Mouse (Mus musculus): ENCODE results near the gene Coa7.

DNA sequence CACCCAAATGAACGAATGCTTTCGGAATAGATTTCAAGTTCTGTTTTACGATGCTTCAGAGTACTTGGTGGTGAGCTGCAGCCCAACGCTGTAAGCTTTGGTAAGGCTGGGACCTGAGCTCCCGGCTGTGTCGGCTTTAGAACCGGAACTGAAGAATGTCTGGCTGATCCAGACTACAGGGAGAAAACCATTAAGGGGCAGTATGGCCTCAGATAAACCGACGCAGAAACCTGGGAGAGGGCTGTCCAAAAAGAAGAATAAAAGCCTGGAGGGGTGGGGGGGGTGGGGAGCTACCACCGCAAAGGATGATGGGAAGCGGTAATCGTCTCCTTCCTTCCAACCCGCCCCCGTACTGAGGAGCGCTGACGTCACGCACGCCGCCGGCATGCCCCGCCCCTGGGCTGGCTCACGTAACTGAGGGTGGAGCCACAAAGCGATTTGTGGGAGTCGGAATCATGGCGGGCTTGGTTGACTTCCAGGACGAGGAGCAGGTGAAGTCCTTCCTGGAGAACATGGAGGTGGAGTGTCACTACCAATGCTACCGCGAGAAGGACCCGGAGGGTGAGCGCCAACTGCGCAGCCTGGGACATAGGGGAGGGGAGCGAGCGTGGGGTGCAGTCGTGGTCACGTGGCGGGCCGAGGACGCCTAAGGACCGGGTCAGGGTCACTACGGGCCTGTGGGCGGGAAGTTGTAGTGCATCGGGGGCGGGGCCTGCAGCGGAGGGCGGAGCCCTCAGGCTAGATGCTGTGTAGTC lies at the start of gene Coa7:
- no peak for TF ChIP-seq CTCF (IDR thresholded peaks at IDR 0.05; ENCODE audit: extremely low read depth, insufficient read depth, low read length)
- TF ChIP-seq POLR2A (IDR thresholded peaks at IDR 0.05; ENCODE audit: extremely low read depth, insufficient read depth, low read length), result peak; percentile 63

Measured in cortical plate, adult 2 months (tissue).